Mouse (Mus musculus) testis, adult 2 months (tissue): Measurements from ENCODE around the gene Fam120a.

Experiments used
- CTCF ChIP-seq: fragments of 200-500 bp; IDR thresholded peaks from 2 replicates; pipeline ENCODE4 v1.5.1; 2012; ENCODE audit warnings: low read depth, mild to moderate bottlenecking, inconsistent platforms, low read length, moderate library complexity; ENCODE audit not compliant: control insufficient read depth, insufficient read depth, insufficient replicate concordance
- POLR2A ChIP-seq: fragments of 200-500 bp; IDR thresholded peaks from 2 replicates; pipeline ENCODE4 v1.6.1; 2012; ENCODE audit warnings: low read depth, mild to moderate bottlenecking, inconsistent platforms, low read length, moderate library complexity; ENCODE audit not compliant: control insufficient read depth

DNA sequence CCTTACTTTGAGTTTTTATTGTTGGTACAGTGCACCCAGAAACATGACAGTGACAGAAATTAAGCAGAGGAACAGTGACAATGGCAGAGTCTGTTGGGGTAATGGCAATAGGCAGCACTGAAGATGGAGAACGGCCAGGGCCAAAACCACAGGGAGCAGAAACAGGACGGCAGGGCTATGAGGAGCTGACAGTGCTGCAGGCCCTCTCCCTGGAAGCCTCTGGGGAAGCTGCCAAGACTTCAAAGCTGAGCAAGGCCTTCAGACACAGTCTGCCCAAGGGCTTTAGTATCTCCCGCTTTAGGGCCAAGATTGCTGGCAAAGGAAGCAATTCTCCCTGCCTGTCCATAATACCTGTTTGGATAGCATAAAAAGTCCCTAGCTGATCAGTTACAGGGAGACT is 33.9 kb upstream of the Fam120a start:
- no peak for TF ChIP-seq CTCF
- no peak for TF ChIP-seq POLR2A
